Mouse (Mus musculus): Measurements from ENCODE around the gene Rora.

GRCm38 (mm10) chr9:68859500-68859899 is 205.9 kb downstream of the Rora start:
- TF ChIP-seq EP300 (optimal IDR thresholded peaks at IDR 0.05) (no peak), CTCF (IDR thresholded peaks at IDR 0.05; ENCODE audit: low read depth) (no peak)

Measured in stomach, postnatal 0 days (tissue).